Mouse (Mus musculus): ENCODE measurements around the gene Gm9573.

DNA sequence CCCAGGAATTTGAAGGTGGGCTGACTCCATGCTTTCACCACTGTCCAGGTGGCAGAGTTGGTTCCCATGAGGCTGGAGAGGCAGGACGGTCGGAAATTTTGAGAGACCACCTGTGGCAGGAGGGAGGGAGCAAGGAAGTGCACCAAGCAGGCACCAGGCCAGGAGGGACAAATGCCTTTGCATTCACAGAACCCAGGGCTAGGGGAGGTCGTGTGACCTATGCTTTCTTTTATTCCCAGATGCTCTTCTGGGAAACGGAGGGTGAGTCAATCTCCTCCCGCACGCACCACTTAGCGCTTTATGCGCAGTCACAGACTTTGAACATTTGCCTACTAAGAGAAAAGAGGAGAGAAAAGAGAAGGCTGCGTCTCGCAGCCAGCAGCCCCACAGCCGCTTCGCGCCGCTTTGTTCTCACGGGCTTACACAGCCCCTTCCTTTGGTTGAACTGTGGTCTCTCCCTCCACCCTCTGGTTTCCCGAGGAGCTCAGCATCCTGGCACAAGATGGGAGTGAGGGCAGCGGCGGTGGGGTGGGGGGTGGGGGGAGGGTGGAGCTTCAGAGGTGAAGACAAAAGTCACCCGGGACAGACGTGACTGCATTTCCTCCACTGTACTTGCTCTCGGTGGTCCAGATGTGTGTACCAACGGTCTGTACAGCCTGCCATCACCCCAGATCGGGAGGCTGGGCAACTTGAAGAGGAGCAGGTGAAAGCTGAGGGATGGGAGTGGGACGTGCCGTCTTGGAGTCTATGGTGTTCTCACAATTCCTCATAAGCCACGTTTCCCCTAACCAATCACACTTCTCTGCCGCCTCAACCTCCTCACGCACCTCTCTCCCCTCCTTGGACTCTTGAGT, 57.1 kb downstream of the Gm9573 start:
- TF ChIP-seq CTCF (IDR thresholded peaks at IDR 0.05; ENCODE audit: low read depth) (no peak), EP300 (optimal IDR thresholded peaks at IDR 0.05) (no peak)

Measured in stomach, postnatal 0 days (tissue).